Mouse (Mus musculus): ENCODE results near the gene Dnpep.

DNA sequence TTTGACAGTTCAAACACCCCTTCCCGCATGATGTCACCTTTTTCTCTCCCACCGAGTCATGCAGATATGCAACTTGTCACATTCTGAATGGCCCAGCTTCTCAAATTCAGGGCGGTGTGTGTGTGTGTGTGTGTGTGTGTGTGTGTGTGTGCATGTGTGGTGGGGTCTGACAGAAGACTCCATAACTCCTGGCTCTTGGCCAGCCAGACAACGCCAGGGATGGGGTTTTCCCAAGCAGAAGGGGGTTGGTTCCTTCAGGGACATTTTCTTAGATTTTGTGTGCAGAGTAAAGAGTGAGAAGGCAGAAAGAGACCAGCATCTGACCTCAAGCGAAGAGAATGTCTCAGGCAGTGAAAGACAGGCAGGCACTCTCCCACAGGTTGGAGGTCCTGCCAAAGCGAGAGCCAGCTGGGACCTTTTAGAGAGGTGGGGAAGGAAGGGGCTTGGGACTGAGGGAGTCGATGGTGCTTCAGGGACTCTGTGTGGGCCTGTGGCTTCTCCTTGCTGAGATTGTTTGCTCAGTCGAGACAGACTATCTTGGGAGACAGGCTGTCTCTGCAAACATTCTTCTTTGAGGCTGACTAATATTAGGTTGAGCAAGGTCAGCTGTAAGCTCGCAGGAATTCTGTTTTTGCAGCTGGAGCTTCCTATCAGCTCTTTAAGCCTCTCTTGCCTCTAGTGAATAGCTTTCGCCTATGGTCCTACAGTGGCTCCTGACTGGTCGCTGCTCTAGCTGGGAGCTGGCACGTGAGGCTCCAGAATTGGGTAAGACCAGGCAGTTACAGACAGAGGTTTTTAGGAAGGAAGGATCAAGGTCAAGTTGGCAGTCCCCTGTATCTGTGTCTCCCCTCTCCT lies 25.1 kb downstream of the Dnpep start:
- no peak for TF ChIP-seq CTCF (IDR thresholded peaks at IDR 0.05; ENCODE audit: insufficient read depth, low read length)
- TF ChIP-seq POLR2A (IDR thresholded peaks at IDR 0.05; ENCODE audit: borderline replicate concordance, extremely low read depth, low read depth, low read length), result no peak

Data from lung, adult 2 months (tissue).